Mouse (Mus musculus) ES-E14 (cell line): ENCODE data around the gene Nampt. TPM values are rescaled to one million over a fixed set of nuclear protein-coding genes. Genes with fewer than 3 reads are reported as not detected.

ENCODE experiments used
- DNase-seq: peaks from one replicate; pipeline ENCODE4 v3.0.0-alpha.2; 2013; ENCODE audit warnings: low read depth, low spot score
- H3K27ac ChIP-seq: 2 replicates; pipeline ENCODE4 v1.5.1; 2012; ENCODE audit warnings: low read depth, mild to moderate bottlenecking, low read length, moderate library complexity, mixed read lengths; ENCODE audit not compliant: poor library complexity, insufficient read depth, severe bottlenecking
- H3K36me3 ChIP-seq: 2 replicates; pipeline ENCODE4 v1.6.1; 2012; ENCODE audit warnings: mild to moderate bottlenecking, low read length, moderate library complexity, mixed read lengths; ENCODE audit not compliant: control insufficient read depth, poor library complexity, insufficient read depth, severe bottlenecking
- H3K4me1 ChIP-seq, 2 experiments: fragments of 150-350 bp in 1 of 2; sonication (generic) in 1 of 2; 2 replicates each; pipeline ENCODE4 v1.6.1; 2012; ENCODE audit warnings: low read length in 2 of 2, mild to moderate bottlenecking in 1 of 2, mixed read lengths in 1 of 2; ENCODE audit not compliant: control insufficient read depth in 2 of 2, insufficient read depth in 2 of 2, poor library complexity in 1 of 2
- H3K4me3 ChIP-seq, 2 experiments: fragments of 150-350 bp in 1 of 2; sonication (generic) in 1 of 2; 2 replicates each; pipeline ENCODE4 v1.5.1; 2012; ENCODE audit warnings: low read length in 2 of 2, low read depth in 1 of 2, mild to moderate bottlenecking in 1 of 2, mixed read lengths in 1 of 2; ENCODE audit not compliant: insufficient read depth in 1 of 2, poor library complexity in 1 of 2, severe bottlenecking in 1 of 2
- H3K9ac ChIP-seq: 2 replicates; pipeline ENCODE4 v1.6.1; 2012; ENCODE audit warnings: low read depth, mild to moderate bottlenecking, low read length, mixed read lengths; ENCODE audit not compliant: poor library complexity, insufficient read depth, severe bottlenecking
- H3K9me3 ChIP-seq: fragments of 150-350 bp; sonication (generic); 2 replicates; pipeline ENCODE4 v1.6.1; 2012; ENCODE audit warnings: low read depth, mild to moderate bottlenecking, low read length; ENCODE audit not compliant: control insufficient read depth, insufficient read depth
- CHD2 ChIP-seq: IDR thresholded peaks from 2 replicates; pipeline ENCODE4 v1.6.1; 2014; ENCODE audit warnings: mild to moderate bottlenecking, low read depth, low read length, inconsistent platforms
- HCFC1 ChIP-seq: IDR thresholded peaks from 2 replicates; pipeline ENCODE4 v1.6.1; 2012; ENCODE audit warnings: low read length, inconsistent platforms, borderline replicate concordance; ENCODE audit not compliant: insufficient read depth
- MAFK ChIP-seq: IDR thresholded peaks from 2 replicates; pipeline ENCODE4 v1.6.1; 2014; ENCODE audit warnings: mild to moderate bottlenecking, low read depth, low read length, inconsistent platforms; ENCODE audit not compliant: insufficient read depth
- ZC3H11A ChIP-seq: IDR thresholded peaks from 2 replicates; pipeline ENCODE4 v1.6.1; 2012; ENCODE audit warnings: low read depth, mild to moderate bottlenecking, inconsistent platforms, low read length, borderline replicate concordance
- ZNF384 ChIP-seq: IDR thresholded peaks from 2 replicates; pipeline ENCODE4 v1.6.1; 2012; ENCODE audit warnings: low read depth, low read length, inconsistent platforms
- in situ Hi-C, 2 experiments: fragments of 600-800 bp; cut with MboI; formaldehyde crosslinking; loops; one replicate each; pipeline ENCODE4 v1.15.1; 2025; ENCODE audit warnings: low sequenced_read_pairs in 2 of 2, inconsistent platforms in 1 of 2; ENCODE audit not compliant: unreplicated experiment in 2 of 2
- total RNA-seq: library from RNA; depleted of rRNA; stranded (reverse); fragments of 300-350 nt; gene quantifications from 2 replicates; pipeline ENCODE4 v1.2.3, GENCODE M21; 2012

Gene Nampt
- total RNA-seq, 1 experiment = 48.9 TPM

DNA sequence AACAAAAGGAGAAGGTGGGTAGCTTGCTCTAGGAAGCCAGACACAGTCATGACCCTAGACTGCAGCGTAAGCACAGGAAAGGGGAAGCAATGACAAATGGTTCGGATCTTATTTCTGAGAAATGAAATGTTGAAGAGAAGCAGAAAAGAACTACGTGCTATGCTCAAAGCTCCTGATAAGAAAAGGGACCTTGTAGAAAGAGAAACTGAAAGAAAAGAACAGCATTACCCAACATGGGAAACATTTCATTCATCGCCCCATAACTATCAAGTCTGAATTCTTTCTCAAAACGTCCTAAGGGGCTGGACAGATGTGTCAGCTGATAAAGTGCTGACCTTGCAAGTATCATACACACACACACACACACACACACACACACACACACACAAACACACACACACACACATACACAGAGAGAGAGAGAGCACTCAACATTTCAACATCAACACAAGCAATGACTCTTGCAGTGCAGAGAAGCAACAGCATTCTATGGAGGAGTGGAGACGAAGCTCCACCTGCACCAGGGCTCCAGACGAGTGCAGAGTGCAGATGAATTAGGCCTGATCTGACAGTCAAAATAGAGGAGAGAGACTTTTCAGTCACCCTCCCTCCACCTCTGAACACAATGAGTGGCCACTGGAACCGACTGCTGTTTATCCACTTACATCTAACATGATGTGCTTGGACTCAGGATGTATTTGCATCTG, 23.4 kb upstream of the Nampt start:
- H3K4me3 ChIP-seq = no peak overlapping the region
- no peak overlapping the region for H3K9ac ChIP-seq
- H3K27ac ChIP-seq = no peak overlapping the region
- no peaks in the 10 kb centered on the region for H3K9me3 ChIP-seq
- H3K36me3 ChIP-seq = no peaks in the 10 kb centered on the region
- H3K4me1 ChIP-seq = no peaks in the 10 kb centered on the region
- in situ Hi-C loops = loop anchor here in 1 of 2 experiments (5.0 kb wide), 1 partner anchor 49 kb away; no protein-coding TSS in a partner anchor
- no peak for DNase-seq
- TF ChIP-seq ZNF384 (no peak), MAFK (peak; percentile 61; the same call in 1 of the 2 replicates)

DNA sequence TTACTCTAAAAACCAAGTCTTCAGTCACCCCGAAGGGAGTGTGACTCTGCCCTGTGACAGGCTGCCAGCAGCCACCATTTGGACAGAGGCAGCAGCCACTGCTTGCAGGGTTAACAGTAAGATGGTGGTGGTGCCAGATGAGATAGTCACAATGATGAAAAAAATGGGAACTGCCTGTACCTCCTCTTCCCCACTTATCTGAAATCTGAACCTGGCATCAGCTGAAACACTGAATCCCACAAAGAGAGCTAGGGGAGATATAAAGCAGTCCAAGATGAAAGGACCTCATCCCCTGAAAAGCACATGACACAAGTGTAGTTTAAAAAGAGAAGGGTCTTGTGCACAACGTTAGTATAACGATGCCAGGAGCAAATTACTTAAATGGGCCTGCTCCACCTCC, 21.9 kb upstream of the Nampt start:
- H3K36me3 ChIP-seq = no peaks in the 10 kb centered on the region
- in situ Hi-C loops = loop anchor here in 1 of 2 experiments (5.0 kb wide), 1 partner anchor 50 kb away; no protein-coding TSS in a partner anchor
- DNase-seq = no peak

DNA sequence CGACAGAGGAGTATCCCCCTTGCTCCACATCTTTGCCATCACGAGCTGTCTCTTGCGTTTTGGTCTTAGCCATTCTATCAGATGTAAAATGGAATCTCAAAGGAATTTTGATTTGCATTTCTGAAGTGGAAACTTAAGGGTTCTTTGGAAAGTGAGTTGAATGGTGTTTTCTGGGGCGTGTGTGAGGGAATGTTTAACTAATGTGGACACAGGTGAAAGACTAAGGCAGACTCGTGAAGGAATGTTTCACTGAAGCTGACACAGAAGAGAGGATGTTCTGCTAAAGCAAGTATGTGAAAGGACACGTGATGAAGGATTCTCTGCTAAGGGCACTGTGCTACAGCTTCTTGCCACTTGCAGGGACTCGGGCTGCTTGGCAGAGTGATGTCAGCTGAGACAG, 18.3 kb upstream of the Nampt start:
- no peak overlapping the region for H3K9ac ChIP-seq
- no peak for TF ChIP-seq ZNF384
- no peak for TF ChIP-seq ZC3H11A
- TF ChIP-seq CHD2 = no peak
- no peak for TF ChIP-seq MAFK
- no peak for TF ChIP-seq HCFC1
- H3K9me3 ChIP-seq = no peaks in the 10 kb centered on the region
- DNase-seq = no peak
- no peaks in the 10 kb centered on the region for H3K36me3 ChIP-seq
- H3K27ac ChIP-seq = no peak overlapping the region
- no peaks in the 10 kb centered on the region for H3K4me1 ChIP-seq
- in situ Hi-C loops = no loop called here
- no peak overlapping the region for H3K4me3 ChIP-seq

More for the DNA sequence above, 21.9 kb upstream of the Nampt start:
- Histone ChIP-seq H3K4me3 (no peak overlapping the region), H3K27ac (no peak overlapping the region), H3K9ac (no peak overlapping the region), H3K4me1 (no peaks in the 10 kb centered on the region), H3K9me3 (no peaks in the 10 kb centered on the region)
- TF ChIP-seq MAFK = no peak
- no peak for TF ChIP-seq ZC3H11A
- no peak for TF ChIP-seq ZNF384
- no peak for TF ChIP-seq HCFC1
- TF ChIP-seq CHD2 = no peak

DNA sequence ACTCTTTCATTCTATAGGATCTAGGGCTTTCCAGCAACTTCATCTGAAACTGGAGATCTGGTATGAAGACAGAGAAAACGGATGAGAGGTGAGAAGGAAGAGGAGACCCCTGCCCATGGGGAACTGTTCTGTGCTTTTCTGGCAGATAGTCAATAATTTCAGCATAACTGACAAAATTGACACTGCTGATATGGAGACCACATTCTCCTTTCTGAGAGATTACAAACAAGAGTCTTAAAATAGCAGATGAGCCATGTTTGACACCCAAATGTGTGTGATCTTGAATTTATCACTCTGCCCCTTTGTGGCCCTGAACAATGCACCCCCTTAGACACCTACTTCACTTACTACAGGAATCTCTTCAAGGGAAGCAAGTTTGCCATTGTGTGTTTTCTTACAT, 13.8 kb upstream of the Nampt start:
- Histone ChIP-seq H3K27ac (no peak overlapping the region), H3K9me3 (no peaks in the 10 kb centered on the region), H3K4me1 (no peaks in the 10 kb centered on the region), H3K4me3 (no peak overlapping the region), H3K36me3 (no peaks in the 10 kb centered on the region), H3K9ac (no peak overlapping the region)
- DNase-seq = no peak
- in situ Hi-C loops = no loop called here
- TF ChIP-seq CHD2 (no peak), MAFK (no peak), ZC3H11A (no peak)
